Mouse (Mus musculus): ENCODE data around the gene Zc3h7b.

- TF ChIP-seq CTCF (IDR thresholded peaks at IDR 0.05; ENCODE audit: low read depth) (no peak), EP300 (IDR thresholded peaks at IDR 0.05; ENCODE audit: low read depth) (peak; percentile 42)
Measured at GRCm38 (mm10) chr15:81764573-81764972, 19.7 kb downstream of the Zc3h7b start.
